Mouse (Mus musculus) thymus, adult 2 months (tissue): ENCODE measurements around the gene Slc31a2. TPM values are rescaled to one million over a fixed set of nuclear protein-coding genes. Genes with fewer than 3 reads are reported as not detected.

Experiments used
- DNase-seq: peaks from one replicate; pipeline ENCODE4 v3.0.0; 2021
- H3K27ac ChIP-seq: fragments of 200-500 bp; 2 replicates; pipeline ENCODE4 v1.5.1; 2012; ENCODE audit warnings: low read length, control low read depth; ENCODE audit not compliant: control insufficient read depth, insufficient read depth
- H3K27me3 ChIP-seq: fragments of 200-500 bp; 2 replicates; pipeline ENCODE4 v1.6.1; 2012; ENCODE audit warnings: mild to moderate bottlenecking, low read length, moderate library complexity, mixed read lengths; ENCODE audit not compliant: control insufficient read depth, insufficient read depth
- H3K36me3 ChIP-seq: fragments of 200-500 bp; 2 replicates; pipeline ENCODE4 v1.6.1; 2012; ENCODE audit warnings: mild to moderate bottlenecking, low read length, moderate library complexity; ENCODE audit not compliant: control insufficient read depth, insufficient read depth
- H3K4me1 ChIP-seq: fragments of 200-500 bp; replicated peaks from 2 replicates; pipeline ENCODE4 v1.6.1; 2012; ENCODE audit warnings: low read length; ENCODE audit not compliant: control insufficient read depth, insufficient read depth
- H3K4me3 ChIP-seq: fragments of 200-500 bp; 2 replicates; pipeline ENCODE4 v1.5.1; 2012; ENCODE audit warnings: mild to moderate bottlenecking, low read length, control low read depth, moderate library complexity; ENCODE audit not compliant: control insufficient read depth, insufficient read depth
- CTCF ChIP-seq: fragments of 200-500 bp; IDR thresholded peaks from 2 replicates; pipeline ENCODE4 v1.5.1; 2012; ENCODE audit warnings: mild to moderate bottlenecking, control low read depth, low read length, moderate library complexity, borderline replicate concordance; ENCODE audit not compliant: control insufficient read depth, poor library complexity, insufficient read depth; ENCODE audit errors: extremely low read depth
- POLR2A ChIP-seq: fragments of 200-500 bp; IDR thresholded peaks from 2 replicates; pipeline ENCODE4 v1.6.1; 2012; ENCODE audit warnings: mild to moderate bottlenecking, low read length, control low read depth, moderate library complexity; ENCODE audit not compliant: control insufficient read depth, poor library complexity, insufficient read depth; ENCODE audit errors: extremely low read depth
- WGBS: fragments of 180-500 bp; shearing (Covaris S2); methylation state at CpG from one replicate; pipeline ENCODE4 v1.1.7; 2018; 5-methylcytosine and 5-hydroxymethylcytosine counted together
- polyA plus RNA-seq: library from polyadenylated mRNA; depleted of rRNA; stranded (reverse); fragments of >200 nt; gene quantifications from 2 replicates; pipeline ENCODE4 v1.2.3, GENCODE M21; 2012

Slc31a2 gene
- polyA plus RNA-seq, 1 experiment: 21.6 TPM

- WGBS: 96% methylated on average over 2 of the region's 2 CpGs
- H3K27ac ChIP-seq: no peak overlapping the region
- no peaks in the 10 kb centered on the region for H3K27me3 ChIP-seq
- TF ChIP-seq CTCF (no peak), POLR2A (no peak)
- H3K36me3 ChIP-seq: peaks cover 48% of the 10 kb centered on the region
- no peak overlapping the region for H3K4me3 ChIP-seq
- DNase-seq: no peak
- no peaks in the 10 kb centered on the region for H3K4me1 ChIP-seq
These were observed 37.6 kb downstream of the Slc31a2 start for GRCm38 (mm10) chr4:62300001-62300400.

GRCm38 (mm10) chr4:62302795-62303194 is 40.4 kb downstream of the Slc31a2 start:
- H3K27ac ChIP-seq: no peak overlapping the region
- H3K4me1 ChIP-seq: no peaks in the 10 kb centered on the region
- 95% methylated on average over 2 of the region's 2 CpGs for whole genome bisulfite sequencing
- no peaks in the 10 kb centered on the region for H3K27me3 ChIP-seq
- no peak overlapping the region for H3K4me3 ChIP-seq
- TF ChIP-seq POLR2A (no peak), CTCF (no peak)
- peaks cover 70% of the 10 kb centered on the region for H3K36me3 ChIP-seq
- no peak for DNase-seq

- Histone ChIP-seq H3K27me3 (no peaks in the 10 kb centered on the region), H3K27ac (no peak overlapping the region), H3K36me3 (peaks cover 73% of the 10 kb centered on the region), H3K4me3 (no peak overlapping the region), H3K4me1 (no peaks in the 10 kb centered on the region)
- TF ChIP-seq POLR2A (no peak), CTCF (no peak)
- WGBS: 98% methylated on average over 1 of the region's 1 CpGs
- no peak for DNase-seq
These were observed 40.9 kb downstream of the Slc31a2 start for GRCm38 (mm10) chr4:62303288-62303687.

GRCm38 (mm10) chr4:62306301-62306700 is 43.9 kb downstream of the Slc31a2 start:
- DNase-seq: no peak
- Histone ChIP-seq H3K27me3 (no peaks in the 10 kb centered on the region), H3K4me1 (no peaks in the 10 kb centered on the region), H3K36me3 (peaks cover 68% of the 10 kb centered on the region), H3K4me3 (no peak overlapping the region), H3K27ac (no peak overlapping the region)
- 98% methylated on average over 1 of the region's 1 CpGs for WGBS
- TF ChIP-seq POLR2A: no peak
- no peak for TF ChIP-seq CTCF

GRCm38 (mm10) chr4:62306840-62307239 is 44.5 kb downstream of the Slc31a2 start:
- Histone ChIP-seq H3K4me1 (no peaks in the 10 kb centered on the region), H3K36me3 (peaks cover 74% of the 10 kb centered on the region), H3K27me3 (no peaks in the 10 kb centered on the region), H3K4me3 (no peak overlapping the region), H3K27ac (no peak overlapping the region)
- TF ChIP-seq CTCF: no peak
- no peak for TF ChIP-seq POLR2A
- DNase-seq: no peak
- WGBS: 97% methylated on average over 4 of the region's 4 CpGs

- H3K27me3 ChIP-seq: no peaks in the 10 kb centered on the region
- peaks cover 74% of the 10 kb centered on the region for H3K36me3 ChIP-seq
- TF ChIP-seq CTCF: no peak
- no peak for TF ChIP-seq POLR2A
- no peak overlapping the region for H3K27ac ChIP-seq
- no peak for DNase-seq
- H3K4me1 ChIP-seq: no peaks in the 10 kb centered on the region
- H3K4me3 ChIP-seq: no peak overlapping the region
These were observed 46.0 kb downstream of the Slc31a2 start for GRCm38 (mm10) chr4:62308406-62308805.

DNA sequence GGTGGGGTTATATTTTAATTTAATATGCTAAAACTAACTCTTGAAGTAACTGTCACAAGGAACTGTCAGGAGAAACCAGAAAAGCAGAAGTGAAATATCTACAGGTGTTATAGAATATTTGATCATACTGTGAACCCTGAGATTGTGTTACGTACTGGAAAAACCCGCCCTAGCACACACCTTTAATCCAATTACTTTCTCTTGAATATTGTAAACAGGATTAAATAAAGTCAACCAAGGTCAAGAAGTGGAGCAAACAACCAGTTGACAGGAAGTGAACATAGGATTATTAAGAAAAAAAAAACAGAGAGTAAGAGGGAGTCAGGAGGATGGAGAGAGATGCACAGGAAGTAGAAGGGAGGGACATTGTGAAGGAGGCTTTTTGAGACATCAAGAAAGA is 50.5 kb downstream of the Slc31a2 start:
- no peaks in the 10 kb centered on the region for H3K27me3 ChIP-seq
- peaks cover 48% of the 10 kb centered on the region for H3K36me3 ChIP-seq
- 98% methylated on average over 2 of the region's 2 CpGs for WGBS
- no peak overlapping the region for H3K4me3 ChIP-seq
- no peak overlapping the region for H3K27ac ChIP-seq
- TF ChIP-seq POLR2A (no peak), CTCF (no peak)
- no peaks in the 10 kb centered on the region for H3K4me1 ChIP-seq
- no peak for DNase-seq
